25 mouse cellular contexts compared by ENCODE assay signal in the genomic region with DNA sequence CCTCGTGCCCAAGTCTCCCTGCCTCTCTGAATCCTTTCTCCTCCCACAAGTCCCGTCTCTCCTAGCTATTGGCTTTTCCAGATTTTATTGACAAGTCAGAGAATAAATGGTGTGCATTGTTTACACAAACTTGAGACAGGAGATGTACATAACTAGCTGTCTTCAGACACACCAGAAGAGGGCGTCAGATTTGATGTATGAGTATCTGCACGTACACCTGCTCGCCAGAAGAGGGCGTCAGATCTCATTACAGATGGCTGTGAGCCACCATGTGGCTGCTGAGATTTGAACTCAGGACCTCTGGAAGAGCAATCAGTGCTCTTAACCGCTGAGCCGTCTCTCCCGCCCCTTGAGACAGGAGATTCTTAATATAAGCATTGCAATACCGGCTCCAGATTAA. TPM values are rescaled to one million over a fixed set of nuclear protein-coding genes. Genes with fewer than 3 reads are reported as not detected.
DNase-seq lines count a peak whose midpoint lies in the region; ATAC-seq and TF ChIP-seq lines count a peak whose summit lies in the region.
"Had no signal": no experiment of that assay in that cellular context is flagged by ENCODE, and none has a peak within 500 bp of the region (broad histone marks: within the 10 kb centered on the region; RNA-seq: fewer than 3 reads in every experiment).

No protein-coding gene starts in this region.

- no peaks in the 10 kb centered on the region for H3K79me2 ChIP-seq in CH12.LX (replicated peaks; ENCODE audit: control insufficient read depth, extremely low read depth, insufficient read depth, poor library complexity, severe bottlenecking)

- H3K9me3 ChIP-seq in CH12.LX (replicated peaks; ENCODE audit: low read length): no peaks in the 10 kb centered on the region
- H3K9me3 ChIP-seq: G1E; hindbrain, embryonic 15.5 days; liver, embryonic 13.5 days; neural tube, embryonic 12.5 days had no signal

- dilution Hi-C loops in CH12.LX (cut with MboI; ENCODE audit: extremely low pct_ligation_motif_present, extremely low pct_unique_long_range_greater_than_20kb, low sequenced_read_pairs): no loop called here

- peaks cover 6 to 24% of the 10 kb centered on the region in 2 experiments for H3K36me3 ChIP-seq in CH12.LX (replicated peaks in 1 of 2; ENCODE audit: control insufficient read depth in 1 of 2, insufficient read depth in 1 of 2, low read length in 1 of 2)
- H3K36me3 ChIP-seq: liver, embryonic 13.5 days had no signal

- no peak for TF ChIP-seq EP300 in CH12.LX (IDR thresholded peaks at IDR 0.05; ENCODE audit: low read length)

- ATAC-seq in CD4-positive, CD25-positive, alpha-beta regulatory T cell, adult 4 months: no peak

- peaks cover 2% of the 10 kb centered on the region for H3K27me3 ChIP-seq in CH12.LX (replicated peaks)
- H3K27me3 ChIP-seq: hindbrain, embryonic 15.5 days; neural tube, embryonic 12.5 days had no signal

- in situ Hi-C loops in CH12.LX (cut with MboI; ENCODE audit: low pct_ligation_motif_present, low pct_unique_long_range_greater_than_20kb, low sequenced_read_pairs): no loop called here

- no peak overlapping the region for H3K27ac ChIP-seq in layer of hippocampus, adult 2 months
- no peak overlapping the region for H3K27ac ChIP-seq in CH12.LX (ENCODE audit: insufficient read depth, low read depth)
- no peak overlapping the region for H3K27ac ChIP-seq in bone marrow macrophage, adult 2 months (ENCODE audit: insufficient read depth, low read depth, low read length)
- H3K27ac ChIP-seq: hindbrain, embryonic 15.5 days; liver, embryonic 13.5 days; neural tube, embryonic 12.5 days had no signal

- TF ChIP-seq POLR2A in CH12.LX (IDR thresholded peaks at IDR 0.05; ENCODE audit: low read depth, low read length): no peak
- no peak for TF ChIP-seq POLR2A in bone marrow macrophage, adult 2 months (IDR thresholded peaks at IDR 0.05; ENCODE audit: borderline replicate concordance, low read depth, low read length)

- peak; percentile 58 for TF ChIP-seq CTCF in layer of hippocampus, adult 2 months (conservative IDR thresholded peaks at IDR 0.05)
- TF ChIP-seq CTCF in CH12.LX (conservative IDR thresholded peaks at IDR 0.05 in 1 of 2, IDR thresholded peaks at IDR 0.05 in 1 of 2; ENCODE audit: low read depth in 2 of 2, low read length in 2 of 2): peak; percentile 8 to 83; a peak in 2 of 4 replicates
- peak; percentile 35; the same call in 1 of the 2 replicates for TF ChIP-seq CTCF in bone marrow macrophage, adult 2 months (IDR thresholded peaks at IDR 0.05; ENCODE audit: low read depth, low read length)

- H3K4me3 ChIP-seq in layer of hippocampus, adult 2 months: no peak overlapping the region
- no peak overlapping the region for H3K4me3 ChIP-seq in CH12.LX (replicated peaks in 1 of 3; ENCODE audit: low read depth in 2 of 3, low read length in 2 of 3, poor library complexity in 1 of 3)
- H3K4me3 ChIP-seq in bone marrow macrophage, adult 2 months (ENCODE audit: insufficient read depth, low read length): no peak overlapping the region
- H3K4me3 ChIP-seq: hindbrain, embryonic 15.5 days; liver, embryonic 13.5 days; neural tube, embryonic 12.5 days had no signal

- DNase-seq in CD4-positive, CD25-positive, alpha-beta regulatory T cell, adult 2 months (ENCODE audit: low read depth, low spot score): peak; percentile 33
- DNase-seq in layer of hippocampus, adult 2 months (ENCODE audit: low spot score in 2 of 2): no peak
- DNase-seq in layer of hippocampus, adult 9-10 months (ENCODE audit: low spot score): no peak
- DNase-seq in CH12.LX (ENCODE audit: extremely low read depth): no peak
- DNase-seq in yolk sac, embryonic 10.5 days (ENCODE audit: low spot score): no peak
- DNase-seq in adrenal gland, postnatal 14 days: no peak
- DNase-seq: adrenal gland, postnatal 25 days; cerebellum, postnatal 10 days; gastrocnemius, postnatal 25 days; heart, postnatal 14 days; kidney, adult 9 months; layer of hippocampus, postnatal 36 days; liver, embryonic 13.5 days; lung, postnatal 14 days; right cerebral cortex, postnatal 14 days had no signal

- H3K9ac ChIP-seq in CH12.LX (ENCODE audit: insufficient read depth, low read depth): no peak overlapping the region
- H3K9ac ChIP-seq: hindbrain, embryonic 15.5 days; liver, embryonic 13.5 days; neural tube, embryonic 12.5 days had no signal

- H3K4me2 ChIP-seq in CH12.LX (ENCODE audit: insufficient read depth, low read depth, poor library complexity, severe bottlenecking): no peak overlapping the region
- H3K4me2 ChIP-seq: heart, embryonic 11.5 days; hindbrain, embryonic 15.5 days; neural tube, embryonic 12.5 days had no signal

- H3K4me1 ChIP-seq in CH12.LX (ENCODE audit: control insufficient read depth in 1 of 2, insufficient read depth in 2 of 2): peaks cover 0 to 12% of the 10 kb centered on the region in 2 experiments; a peak in 2 of 4 replicates
- 0 out of 2 replicates have a peak, but pooled peaks cover 2% of the 10 kb centered on the region for H3K4me1 ChIP-seq in bone marrow macrophage, adult 2 months (ENCODE audit: control insufficient read depth, insufficient read depth, low read length)

- TF ChIP-seq RAD21 in CH12.LX (IDR thresholded peaks at IDR 0.05; ENCODE audit: low read depth, low read length): no peak

TF ChIP-seq in CH12.LX, 34 proteins besides CTCF, POLR2A, EP300 and RAD21:
- TF ChIP-seq ZNF384 (IDR thresholded peaks at IDR 0.05; ENCODE audit: low read depth, low read length): no peak
- TF ChIP-seq BHLHE40 (IDR thresholded peaks at IDR 0.05; ENCODE audit: low read depth, low read length): no peak
- no peak for TF ChIP-seq ZMIZ1 (IDR thresholded peaks at IDR 0.05; ENCODE audit: low read depth, low read length)
- TF ChIP-seq PAX5 (IDR thresholded peaks at IDR 0.05; ENCODE audit: low read length): no peak
- no peak for TF ChIP-seq IRF4 (IDR thresholded peaks at IDR 0.05; ENCODE audit: low read depth, low read length)
- no peak for TF ChIP-seq ETS1 (conservative IDR thresholded peaks at IDR 0.05; ENCODE audit: low read depth, low read length)
- TF ChIP-seq ZC3H11A (IDR thresholded peaks at IDR 0.05; ENCODE audit: low read depth, low read length): no peak
- TF ChIP-seq RCOR1 (conservative IDR thresholded peaks at IDR 0.05; ENCODE audit: low read depth, low read length): no peak
- no peak for TF ChIP-seq MAX (IDR thresholded peaks at IDR 0.05; ENCODE audit: low read length)
- no peak for TF ChIP-seq SMC3 (IDR thresholded peaks at IDR 0.05; ENCODE audit: low read depth, low read length)
- no peak for TF ChIP-seq MXI1 (IDR thresholded peaks at IDR 0.05; ENCODE audit: low read depth, low read length)
- no peak for TF ChIP-seq SIN3A (IDR thresholded peaks at IDR 0.05; ENCODE audit: low read length)
- no peak for TF ChIP-seq MAZ (IDR thresholded peaks at IDR 0.05; ENCODE audit: low read depth, low read length)
- no peak for TF ChIP-seq TCF12 (IDR thresholded peaks at IDR 0.05; ENCODE audit: low read depth, low read length)
- TF ChIP-seq ZKSCAN1 (IDR thresholded peaks at IDR 0.05; ENCODE audit: borderline replicate concordance, low read depth, low read length): no peak
- no peak for TF ChIP-seq CHD2 (IDR thresholded peaks at IDR 0.05; ENCODE audit: low read length)
- TF ChIP-seq GABPA (IDR thresholded peaks at IDR 0.05; ENCODE audit: insufficient replicate concordance, low read depth, low read length): no peak
TF ChIP-seq in CH12.LX: peak in this region for 0.

RNA-seq across cellular contexts. Expression of a gene that starts 7.1 kb away (rescaled TPM):
- polyA plus RNA-seq in CD4-positive, CD25-positive, alpha-beta regulatory T cell, adult 4 months (2017; shearing (Covaris generic)): not detected
- total RNA-seq in layer of hippocampus, adult 2 months (2021): not detected
- total RNA-seq in CH12.LX (2012; rRNA removed) (not detected in 2 replicates), CH12.LX (2014; rRNA removed) (not detected in 2 replicates)
- not detected in 2 replicates for polyA plus RNA-seq in CH12.LX (2012; ENCODE audit: insufficient read length, low read depth)
- polyA plus RNA-seq in bone marrow macrophage, adult 2 months (2012; ENCODE audit: insufficient read depth, insufficient read length, missing spikeins): not detected in 2 replicates
- not detected in 2 replicates for total RNA-seq in adrenal gland, postnatal 14 days (2021)
- total RNA-seq: adrenal gland, postnatal 25 days; G1E; gastrocnemius, postnatal 25 days; heart, postnatal 14 days; layer of hippocampus, postnatal 36 days; left cerebral cortex, postnatal 36 days; monocyte, adult 5-6 weeks had no signal
- polyA plus RNA-seq: embryonic facial prominence, embryonic 14.5 days; frontal cortex, adult 2 months; hindbrain, embryonic 15.5 days; liver, embryonic 13.5 days; neural tube, embryonic 12.5 days had no signal

RNA-seq across cellular contexts. Expression of a gene that starts 11.3 kb away (rescaled TPM):
- polyA plus RNA-seq in CD4-positive, CD25-positive, alpha-beta regulatory T cell, adult 4 months (2017; shearing (Covaris generic)): 10 to 100 TPM in 1 of 2 experiments, 1 to 10 TPM in 1; 9.9 to 18.6 TPM
- total RNA-seq in layer of hippocampus, adult 2 months (2021): 10 to 100 TPM; 37.8 to 56.5 TPM
- total RNA-seq in CH12.LX (2012; rRNA removed) (16.7 and 18.0 TPM in 2 replicates), CH12.LX (2014; rRNA removed) (8.2 and 10.0 TPM in 2 replicates)
- polyA plus RNA-seq in CH12.LX (2012; ENCODE audit: insufficient read length, low read depth): 13.3 and 15.3 TPM in 2 replicates
- 15.6 and 17.8 TPM in 2 replicates for polyA plus RNA-seq in bone marrow macrophage, adult 2 months (2012; ENCODE audit: insufficient read depth, insufficient read length, missing spikeins)
- total RNA-seq in adrenal gland, postnatal 14 days (2021): 18.1 and 23.5 TPM in 2 replicates

RNA-seq across cellular contexts. Expression of a gene that starts 33.3 kb away (rescaled TPM):
- polyA plus RNA-seq in CD4-positive, CD25-positive, alpha-beta regulatory T cell, adult 4 months (2017; shearing (Covaris generic)): 10 to 100 TPM; 14.5 to 23.4 TPM
- total RNA-seq in layer of hippocampus, adult 2 months (2021): 10 to 100 TPM; 40.8 to 47.3 TPM
- total RNA-seq in CH12.LX (2012; rRNA removed) (21.1 and 22.6 TPM in 2 replicates), CH12.LX (2014; rRNA removed) (13.9 and 17.0 TPM in 2 replicates)
- 30.0 and 43.4 TPM in 2 replicates for polyA plus RNA-seq in CH12.LX (2012; ENCODE audit: insufficient read length, low read depth)
- polyA plus RNA-seq in bone marrow macrophage, adult 2 months (2012; ENCODE audit: insufficient read depth, insufficient read length, missing spikeins): 109 and 121 TPM in 2 replicates
- total RNA-seq in adrenal gland, postnatal 14 days (2021): 48.9 and 54.8 TPM in 2 replicates

RNA-seq across cellular contexts. Expression of a gene that starts 43.8 kb away (rescaled TPM):
- not detected for polyA plus RNA-seq in CD4-positive, CD25-positive, alpha-beta regulatory T cell, adult 4 months (2017; shearing (Covaris generic))
- 10 to 100 TPM; 48.6 to 52.4 TPM for total RNA-seq in layer of hippocampus, adult 2 months (2021)
- total RNA-seq in CH12.LX (2012; rRNA removed) (3.3 and 4.1 TPM in 2 replicates), CH12.LX (2014; rRNA removed) (0.66 and 0.82 TPM in 2 replicates)
- 4.9 and 5.3 TPM in 2 replicates for polyA plus RNA-seq in CH12.LX (2012; ENCODE audit: insufficient read length, low read depth)
- 0.44 TPM in 1 of 2 replicates, not detected in the other for polyA plus RNA-seq in bone marrow macrophage, adult 2 months (2012; ENCODE audit: insufficient read depth, insufficient read length, missing spikeins)
- 15.2 and 15.8 TPM in 2 replicates for total RNA-seq in adrenal gland, postnatal 14 days (2021)
- total RNA-seq: monocyte, adult 5-6 weeks had no signal
